Mouse (Mus musculus): ENCODE data around the gene Olfr510. TPM values are rescaled to one million over a fixed set of nuclear protein-coding genes. Genes with fewer than 3 reads are reported as not detected.

The Olfr510 gene
- polyA plus RNA-seq, 1 experiment from 2014 or later = not detected

Other genes starting within 250 kb of the Olfr510 start
- gene Olfr497, start 246.0 kb upstream of the Olfr510 start, polyA plus RNA-seq (2014; fragmentation: Nextera tagmentation; extraction: Ambion mirVana) = not detected in 2 replicates
- gene Olfr498, start 201.1 kb upstream of the Olfr510 start, polyA plus RNA-seq (2014; fragmentation: Nextera tagmentation; extraction: Ambion mirVana) = not detected in 2 replicates
- gene Olfr502, start 141.4 kb upstream of the Olfr510 start, polyA plus RNA-seq (2014; fragmentation: Nextera tagmentation; extraction: Ambion mirVana) = not detected in 2 replicates
- not detected in 2 replicates for gene Olfr503, start 121.9 kb upstream of the Olfr510 start, polyA plus RNA-seq (2014; fragmentation: Nextera tagmentation; extraction: Ambion mirVana)
- gene Olfr504, start 100.6 kb upstream of the Olfr510 start, polyA plus RNA-seq (2014; fragmentation: Nextera tagmentation; extraction: Ambion mirVana) = not detected in 2 replicates
- gene Olfr506, start 55.6 kb upstream of the Olfr510 start, polyA plus RNA-seq (2014; fragmentation: Nextera tagmentation; extraction: Ambion mirVana) = not detected in 2 replicates
- gene Olfr507, start 44.6 kb upstream of the Olfr510 start, polyA plus RNA-seq (2014; fragmentation: Nextera tagmentation; extraction: Ambion mirVana) = not detected in 2 replicates
- gene Olfr508, start 36.4 kb upstream of the Olfr510 start, polyA plus RNA-seq (2014; fragmentation: Nextera tagmentation; extraction: Ambion mirVana) = not detected in 2 replicates
- gene Olfr509, start 14.5 kb upstream of the Olfr510 start, polyA plus RNA-seq (2014; fragmentation: Nextera tagmentation; extraction: Ambion mirVana) = not detected in 2 replicates
- gene Olfr512, start 46.9 kb downstream of the Olfr510 start, polyA plus RNA-seq (2014; fragmentation: Nextera tagmentation; extraction: Ambion mirVana) = not detected in 2 replicates
- not detected in 2 replicates for gene Olfr513, start 84.6 kb downstream of the Olfr510 start, polyA plus RNA-seq (2014; fragmentation: Nextera tagmentation; extraction: Ambion mirVana)
- not detected in 2 replicates for gene Olfr514, start 159.6 kb downstream of the Olfr510 start, polyA plus RNA-seq (2014; fragmentation: Nextera tagmentation; extraction: Ambion mirVana)
- gene Olfr516, start 184.1 kb downstream of the Olfr510 start, polyA plus RNA-seq (2014; fragmentation: Nextera tagmentation; extraction: Ambion mirVana) = not detected in 2 replicates
- gene Olfr517, start 206.0 kb downstream of the Olfr510 start, polyA plus RNA-seq (2014; fragmentation: Nextera tagmentation; extraction: Ambion mirVana) = not detected in 2 replicates
- not detected in 2 replicates for gene Olfr518, start 218.6 kb downstream of the Olfr510 start, polyA plus RNA-seq (2014; fragmentation: Nextera tagmentation; extraction: Ambion mirVana)
- gene Olfr519, start 228.0 kb downstream of the Olfr510 start, polyA plus RNA-seq (2014; fragmentation: Nextera tagmentation; extraction: Ambion mirVana) = not detected in 2 replicates

Measured in limb, embryonic 11.5 days (tissue).